Mouse (Mus musculus) liver, adult 2 months (tissue): ENCODE measurements around the gene Msl3l2. TPM values are rescaled to one million over a fixed set of nuclear protein-coding genes. Genes with fewer than 3 reads are reported as not detected.

Experiments used
- DNase-seq: peaks from one replicate; pipeline ENCODE4 v3.0.0-alpha.2; 2011; ENCODE audit warnings: low read depth, low spot score; ENCODE audit errors: extremely low read depth
- H3K27ac ChIP-seq: fragments of 200-500 bp; replicated peaks from 2 replicates; pipeline ENCODE4 v1.5.1; 2012; ENCODE audit warnings: low read depth, mild to moderate bottlenecking, control low read depth, inconsistent platforms, low read length; ENCODE audit not compliant: insufficient read depth
- H3K27me3 ChIP-seq: fragments of 200-500 bp; 2 replicates; pipeline ENCODE4 v1.6.1; 2012; ENCODE audit warnings: mild to moderate bottlenecking, moderate library complexity, low read length, inconsistent platforms; ENCODE audit not compliant: control insufficient read depth, insufficient read depth
- H3K36me3 ChIP-seq: fragments of 200-500 bp; 2 replicates; pipeline ENCODE4 v1.6.1; 2012; ENCODE audit warnings: low read length, inconsistent platforms; ENCODE audit not compliant: control insufficient read depth, insufficient read depth
- H3K4me1 ChIP-seq: fragments of 200-500 bp; 2 replicates; pipeline ENCODE4 v1.6.1; 2011; ENCODE audit warnings: low read length; ENCODE audit not compliant: control insufficient read depth, insufficient read depth
- H3K4me3 ChIP-seq: fragments of 200-500 bp; 2 replicates; pipeline ENCODE4 v1.5.1; 2011; ENCODE audit warnings: low read depth, mild to moderate bottlenecking, control low read depth, low read length, moderate library complexity; ENCODE audit not compliant: insufficient read depth
- H3K79me2 ChIP-seq: fragments of 200-500 bp; 2 replicates; pipeline ENCODE4 v1.6.1; 2012; ENCODE audit warnings: inconsistent platforms, mild to moderate bottlenecking, low read length, moderate library complexity; ENCODE audit not compliant: control insufficient read depth, insufficient read depth
- H3K9ac ChIP-seq: fragments of 200-500 bp; 2 replicates; pipeline ENCODE4 v1.6.1; 2012; ENCODE audit warnings: low read depth, mild to moderate bottlenecking, control low read depth, inconsistent platforms, low read length
- CTCF ChIP-seq: fragments of 200-500 bp; IDR thresholded peaks from 2 replicates; pipeline ENCODE4 v1.5.1; 2011; ENCODE audit warnings: low read depth, low read length, control low read depth
- POLR2A ChIP-seq: fragments of 200-500 bp; IDR thresholded peaks from 2 replicates; pipeline ENCODE4 v1.6.1; 2011; ENCODE audit warnings: low read length, control low read depth; ENCODE audit not compliant: insufficient read depth; ENCODE audit errors: extremely low read depth
- WGBS: fragments of 180-500 bp; shearing (Covaris S2); methylation state at CpG from one replicate; pipeline ENCODE4 v1.1.7; 2018; 5-methylcytosine and 5-hydroxymethylcytosine counted together
- polyA plus RNA-seq: library from polyadenylated mRNA; depleted of rRNA; stranded (reverse); fragments of >200 nt; gene quantifications from 2 replicates; pipeline ENCODE4 v1.2.3, GENCODE M21; 2012; rRNA removed
- total RNA-seq: library from RNA; depleted of rRNA; stranded (reverse); fragments of >200 nt; gene quantifications from 2 replicates; pipeline ENCODE4 v1.2.3, GENCODE M21; 2014; rRNA removed

The Msl3l2 gene
- total and polyA plus RNA-seq, 2 experiments, result 1.1 to 1.2 TPM

DNA sequence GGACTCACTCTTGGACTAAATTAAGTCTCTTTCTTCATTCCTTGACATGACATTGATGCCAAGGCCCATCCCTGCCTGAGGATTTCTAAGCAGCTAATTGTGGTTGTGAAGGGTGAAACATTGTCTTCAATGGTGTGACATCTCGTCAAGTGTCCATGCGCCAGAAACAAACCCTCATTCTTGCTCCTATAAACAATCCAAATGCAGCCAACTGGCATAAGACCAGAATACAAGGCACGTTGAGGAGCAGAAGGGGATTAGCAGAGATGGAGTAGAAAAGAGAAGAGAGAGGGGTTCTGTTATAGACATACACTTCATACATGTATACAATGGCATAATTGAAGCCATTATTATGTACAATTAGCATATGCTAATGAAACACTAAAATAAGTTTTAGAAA lies 51.5 kb downstream of the Msl3l2 start:
- TF ChIP-seq POLR2A, result no peak
- TF ChIP-seq CTCF, result no peak
- no peak for DNase-seq
- H3K4me1 ChIP-seq, result no peaks in the 10 kb centered on the region
- WGBS, result 88% methylated on average over 3 of the region's 3 CpGs
- H3K36me3 ChIP-seq, result no peaks in the 10 kb centered on the region; the same call in 1 of the 2 replicates
- no peak overlapping the region for H3K4me3 ChIP-seq
- no peaks in the 10 kb centered on the region for H3K27me3 ChIP-seq
- H3K9ac ChIP-seq, result no peak overlapping the region
- H3K27ac ChIP-seq, result no peak overlapping the region
- no peaks in the 10 kb centered on the region for H3K79me2 ChIP-seq

- no peak for DNase-seq
- Histone ChIP-seq H3K27ac (no peak overlapping the region), H3K4me3 (no peak overlapping the region), H3K36me3 (no peaks in the 10 kb centered on the region; the same call in 1 of the 2 replicates), H3K4me1 (no peaks in the 10 kb centered on the region), H3K9ac (no peak overlapping the region), H3K27me3 (no peaks in the 10 kb centered on the region), H3K79me2 (no peaks in the 10 kb centered on the region)
- 86% methylated on average over 2 of the region's 2 CpGs for WGBS
- TF ChIP-seq CTCF (no peak), POLR2A (no peak)
Observed at GRCm38 (mm10) chr10:56158748-56159147, 52.0 kb downstream of the Msl3l2 start.

DNA sequence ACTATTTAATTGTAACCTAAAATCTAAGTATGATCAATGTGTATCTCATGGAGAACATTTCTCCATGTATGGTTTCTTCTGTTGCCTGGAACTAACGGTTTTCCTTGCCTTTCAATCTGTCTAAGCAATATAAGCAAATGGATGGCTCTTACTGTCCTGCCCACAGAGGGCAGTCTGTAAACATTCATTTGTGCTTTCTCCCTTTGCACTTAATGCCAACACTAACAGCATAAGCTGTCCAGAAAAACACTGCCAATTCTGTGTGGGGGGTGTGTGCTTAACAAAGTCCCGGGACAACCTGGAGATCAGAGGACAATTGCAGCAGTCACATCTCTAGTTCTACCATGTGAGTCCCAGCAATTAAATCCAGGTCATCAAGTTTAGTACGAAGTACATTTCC lies 57.7 kb downstream of the Msl3l2 start:
- no peak overlapping the region for H3K4me3 ChIP-seq
- TF ChIP-seq POLR2A (no peak), CTCF (no peak)
- H3K79me2 ChIP-seq, result no peaks in the 10 kb centered on the region
- no peak overlapping the region for H3K27ac ChIP-seq
- H3K27me3 ChIP-seq, result no peaks in the 10 kb centered on the region
- peaks cover 2% of the 10 kb centered on the region; the same call in 1 of the 2 replicates for H3K36me3 ChIP-seq
- H3K9ac ChIP-seq, result no peak overlapping the region
- DNase-seq, result peak; percentile 66
- H3K4me1 ChIP-seq, result no peaks in the 10 kb centered on the region
- 49% methylated on average over 3 of the region's 3 CpGs for WGBS

DNA sequence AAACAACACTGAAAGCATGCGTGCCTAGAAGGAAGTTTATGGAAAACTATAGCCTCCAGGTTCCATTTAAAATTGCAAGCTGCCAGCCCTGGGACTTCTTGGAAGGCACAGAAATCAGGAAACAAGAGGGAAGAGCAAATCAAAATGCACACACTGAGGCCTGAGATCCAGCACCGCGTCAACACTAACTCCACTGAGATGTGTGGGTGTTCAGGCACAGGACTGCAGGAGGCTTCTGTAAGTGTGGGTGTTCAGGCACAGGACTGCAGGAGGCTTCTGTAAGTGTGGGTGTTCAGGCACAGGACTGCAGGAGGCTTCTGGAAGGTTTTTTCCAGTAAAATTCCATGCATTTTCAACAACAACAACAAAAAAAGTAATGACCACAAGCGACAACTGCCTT lies 59.0 kb downstream of the Msl3l2 start:
- Histone ChIP-seq H3K36me3 (peaks cover 7% of the 10 kb centered on the region), H3K27ac (no peak overlapping the region), H3K79me2 (no peaks in the 10 kb centered on the region), H3K4me3 (no peak overlapping the region), H3K4me1 (no peaks in the 10 kb centered on the region), H3K9ac (no peak overlapping the region), H3K27me3 (no peaks in the 10 kb centered on the region)
- 93% methylated on average over 4 of the region's 4 CpGs for WGBS
- DNase-seq, result no peak
- no peak for TF ChIP-seq POLR2A
- TF ChIP-seq CTCF, result no peak

Other genes with a start within 250 kb of the Msl3l2 start
- gene Tbc1d32, start 121.8 kb downstream of the Msl3l2 start, total RNA-seq, result 6.3 and 7.5 TPM in 2 replicates
- gene Tbc1d32, start 121.8 kb downstream of the Msl3l2 start, polyA plus RNA-seq, result 0.59 and 0.62 TPM in 2 replicates